Mouse (Mus musculus): ENCODE measurements at regions not wholly inside any gene's neighbourhood (a gene's known extent, or its start where the extent isn't known, plus 50 kb on each side); places are given as distances from the start of the nearest gene placed in this dataset.

DNA sequence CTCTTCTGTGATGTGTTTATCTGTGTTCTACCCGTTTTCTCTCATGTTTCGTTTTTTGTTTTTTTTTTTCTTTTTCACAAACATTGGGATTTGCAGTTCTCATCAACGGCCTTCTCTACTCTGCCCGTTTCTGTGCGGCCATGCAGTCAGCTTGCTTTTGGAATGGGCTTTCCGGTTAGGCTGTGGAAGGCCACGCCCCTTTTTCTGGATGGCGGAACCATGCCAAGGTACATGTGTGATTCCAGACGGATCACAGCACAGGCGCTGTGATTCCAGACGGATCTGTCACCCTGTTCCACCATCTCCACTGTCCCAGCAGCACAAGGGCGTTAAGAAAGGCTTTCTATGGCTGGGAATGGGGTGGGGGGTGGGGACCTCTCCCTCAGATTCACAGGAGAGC lies 201.6 kb upstream of the Hs6st1 start:
- TF ChIP-seq TAL1 (IDR thresholded peaks at IDR 0.05; ENCODE audit: low read length) (no peak), GATA1 (IDR thresholded peaks at IDR 0.05; ENCODE audit: low read length) (no peak)

Measured in erythroblast, embryonic 14.5 days (primary cell).